In genomic region chr17:12801861-12802540, GRCm38 (mm10) we compare ENCODE assay signal across 15 mouse cellular contexts. TPM values are rescaled to one million over a fixed set of nuclear protein-coding genes. Genes with fewer than 3 reads are reported as not detected.
DNase-seq lines count a peak whose midpoint lies in the region; ATAC-seq and TF ChIP-seq lines count a peak whose summit lies in the region.
"Had no signal": no experiment of that assay in that cellular context is flagged by ENCODE, and none has a peak within 500 bp of the region (broad histone marks: within the 10 kb centered on the region; RNA-seq: fewer than 3 reads in every experiment).

No protein-coding gene starts in this region.

- DNase-seq in embryo, embryonic 11 days = peak; percentile 29
- DNase-seq in embryo, embryonic 10 days (ENCODE audit: low spot score) = no peak
- no peak for DNase-seq in stomach, postnatal 0 days (ENCODE audit: low spot score)
- peak; percentile 30 for DNase-seq in kidney, postnatal 0 days (ENCODE audit: low spot score)
- peak; percentile 47 for DNase-seq in mesoderm, embryonic 11.5 days (ENCODE audit: low read depth, low spot score)
- no peak for DNase-seq in MN1 (ENCODE audit: low spot score)
- no peak for DNase-seq in left cerebral cortex, adult 11 months (ENCODE audit: low spot score)
- DNase-seq: cerebellum, adult 9-11 months; liver, embryonic 13.5 days; thymus, postnatal 25 days had no signal

- no peak for TF ChIP-seq EP300 in stomach, postnatal 0 days (optimal IDR thresholded peaks at IDR 0.05)

- H3K9me3 ChIP-seq in stomach, embryonic 15.5 days = no peaks in the 10 kb centered on the region
- H3K9me3 ChIP-seq in stomach, postnatal 0 days (ENCODE audit: control insufficient read depth, low read length) = no peaks in the 10 kb centered on the region
- H3K9me3 ChIP-seq in kidney, postnatal 0 days (replicated peaks; ENCODE audit: low read length) = no peaks in the 10 kb centered on the region
- H3K9me3 ChIP-seq: liver, embryonic 13.5 days; midbrain, embryonic 13.5 days; neural tube, embryonic 12.5 days had no signal

- peak overlapping the region; percentile 27; the same call in 1 of the 2 replicates for H3K27ac ChIP-seq in stomach, embryonic 15.5 days
- H3K27ac ChIP-seq in stomach, postnatal 0 days (replicated peaks) = no peak overlapping the region
- no peak overlapping the region for H3K27ac ChIP-seq in kidney, postnatal 0 days
- H3K27ac ChIP-seq: left cerebral cortex, adult 2 months; liver, embryonic 13.5 days; midbrain, embryonic 13.5 days; neural tube, embryonic 12.5 days had no signal

- no peak for TF ChIP-seq CTCF in stomach, postnatal 0 days (IDR thresholded peaks at IDR 0.05; ENCODE audit: low read depth)
- TF ChIP-seq CTCF in kidney, postnatal 0 days (IDR thresholded peaks at IDR 0.05; ENCODE audit: low read depth) = no peak

- H3K4me3 ChIP-seq in stomach, embryonic 15.5 days (replicated peaks) = no peak overlapping the region
- H3K4me3 ChIP-seq in stomach, postnatal 0 days (ENCODE audit: low read depth, low read length) = no peak overlapping the region
- no peak overlapping the region for H3K4me3 ChIP-seq in kidney, postnatal 0 days (replicated peaks; ENCODE audit: low read depth, low read length)
- H3K4me3 ChIP-seq: left cerebral cortex, adult 2 months; liver, embryonic 13.5 days; midbrain, embryonic 13.5 days; neural tube, embryonic 12.5 days had no signal

- peak overlapping the region; percentile 19; the same call in 1 of the 2 replicates for H3K4me2 ChIP-seq in stomach, embryonic 15.5 days
- no peak overlapping the region for H3K4me2 ChIP-seq in stomach, postnatal 0 days (replicated peaks; ENCODE audit: low read depth)
- H3K4me2 ChIP-seq in kidney, postnatal 0 days (ENCODE audit: low read length) = no peak overlapping the region
- H3K4me2 ChIP-seq: liver, embryonic 13.5 days; midbrain, embryonic 13.5 days; neural tube, embryonic 12.5 days had no signal

- ATAC-seq in stomach, embryonic 15.5 days (ENCODE audit: insufficient read depth, low FRiP score, low read depth) = peak; percentile 20; the same call in 1 of the 2 replicates
- no peak for ATAC-seq in stomach, postnatal 0 days (ENCODE audit: low FRiP score, low TSS enrichment)
- no peak for ATAC-seq in kidney, postnatal 0 days (replicated peaks; ENCODE audit: low FRiP score, low read depth)
- ATAC-seq: activated CD4-positive, CD25-positive, alpha-beta regulatory T cell, adult 4 months; midbrain, embryonic 13.5 days had no signal

- no peaks in the 10 kb centered on the region for H3K36me3 ChIP-seq in stomach, embryonic 15.5 days
- no peaks in the 10 kb centered on the region for H3K36me3 ChIP-seq in stomach, postnatal 0 days (ENCODE audit: control insufficient read depth, insufficient read depth, low read length)
- H3K36me3 ChIP-seq in kidney, postnatal 0 days (ENCODE audit: insufficient read depth, low read length) = no peaks in the 10 kb centered on the region
- H3K36me3 ChIP-seq: liver, embryonic 13.5 days; midbrain, embryonic 13.5 days; neural tube, embryonic 12.5 days had no signal

- H3K27me3 ChIP-seq in stomach, embryonic 15.5 days (replicated peaks) = no peaks in the 10 kb centered on the region
- no peaks in the 10 kb centered on the region for H3K27me3 ChIP-seq in stomach, postnatal 0 days (ENCODE audit: control insufficient read depth, insufficient read depth, low read length)
- H3K27me3 ChIP-seq in kidney, postnatal 0 days (ENCODE audit: insufficient read depth, low read length) = no peaks in the 10 kb centered on the region
- H3K27me3 ChIP-seq: liver, embryonic 13.5 days; midbrain, embryonic 13.5 days; neural tube, embryonic 12.5 days had no signal

- no peak overlapping the region for H3K9ac ChIP-seq in stomach, embryonic 15.5 days
- H3K9ac ChIP-seq in stomach, postnatal 0 days (ENCODE audit: low read length) = no peak overlapping the region
- no peak overlapping the region for H3K9ac ChIP-seq in kidney, postnatal 0 days (ENCODE audit: low read depth, low read length)
- H3K9ac ChIP-seq: liver, embryonic 13.5 days; midbrain, embryonic 13.5 days; neural tube, embryonic 12.5 days had no signal

- 31% methylated on average over 9 of the region's 9 CpGs for WGBS in stomach, embryonic 15.5 days
- 45% methylated on average over 9 of the region's 9 CpGs for WGBS in stomach, postnatal 0 days
- WGBS in kidney, postnatal 0 days = 31% methylated on average over 9 of the region's 9 CpGs

- 0 out of 2 replicates have a peak, but pooled peaks cover 6% of the 10 kb centered on the region for H3K4me1 ChIP-seq in stomach, embryonic 15.5 days
- no peaks in the 10 kb centered on the region for H3K4me1 ChIP-seq in stomach, postnatal 0 days (replicated peaks; ENCODE audit: control insufficient read depth, insufficient read depth)
- no peaks in the 10 kb centered on the region for H3K4me1 ChIP-seq in kidney, postnatal 0 days (replicated peaks; ENCODE audit: insufficient read depth, low read length)
- H3K4me1 ChIP-seq: midbrain, embryonic 13.5 days; neural tube, embryonic 12.5 days had no signal

RNA-seq across cellular contexts. Expression of gene Igf2r, which starts 32.5 kb away (rescaled TPM):
- polyA plus RNA-seq in stomach, embryonic 15.5 days (2015; fragmentation: Nextera tagmentation; extraction: Ambion mirVana) = 35.1 and 36.1 TPM in 2 replicates
- 9.4 and 9.6 TPM in 2 replicates for polyA plus RNA-seq in stomach, postnatal 0 days (2015; fragmentation: Nextera tagmentation; extraction: Ambion mirVana)
- 16.1 and 16.7 TPM in 2 replicates for polyA plus RNA-seq in kidney, postnatal 0 days (2015; fragmentation: Nextera tagmentation; extraction: Ambion mirVana)

Comparison
In these comparisons a context has a peak if more than half of its experiments do, and no peak if none do; other contexts are left out.
1. DNase-seq: peak in embryo, embryonic 11 days (single experiment), kidney, postnatal 0 days (single experiment) and mesoderm, embryonic 11.5 days (single experiment); none in embryo, embryonic 10 days (single experiment), stomach, postnatal 0 days (single experiment), MN1 (single experiment) and left cerebral cortex, adult 11 months (single experiment).